Mouse (Mus musculus) intestine, postnatal 0 days (tissue): ENCODE data around the gene Srsf12. TPM values are rescaled to one million over a fixed set of nuclear protein-coding genes. Genes with fewer than 3 reads are reported as not detected.

Source experiments
- ATAC-seq: fragments of 200-750 bp; cut with Nextera tagmentation; 2 replicates; pipeline ENCODE4 v1.8.0; 2017; ENCODE audit warnings: mild to moderate bottlenecking, moderate TSS enrichment, moderate library complexity
- H3K27ac ChIP-seq: fragments of 300-500 bp; sonication (generic); 2 replicates; pipeline ENCODE4 v1.5.1; 2014; ENCODE audit warnings: mild to moderate bottlenecking, low read depth, low read length, moderate library complexity
- H3K27me3 ChIP-seq: fragments of 300-500 bp; sonication (generic); replicated peaks from 2 replicates; pipeline ENCODE4 v1.6.1; 2014; ENCODE audit warnings: low read length, mixed read lengths; ENCODE audit not compliant: control insufficient read depth, insufficient read depth
- H3K36me3 ChIP-seq: fragments of 300-500 bp; sonication (generic); 2 replicates; pipeline ENCODE4 v1.6.1; 2014; ENCODE audit warnings: mild to moderate bottlenecking, moderate library complexity; ENCODE audit not compliant: control insufficient read depth, insufficient read depth
- H3K4me1 ChIP-seq: fragments of 300-500 bp; sonication (generic); replicated peaks from 2 replicates; pipeline ENCODE4 v1.6.1; 2014; ENCODE audit warnings: antibody characterized with exemption, low read length, mixed read lengths; ENCODE audit not compliant: control insufficient read depth, insufficient read depth
- H3K4me2 ChIP-seq: fragments of 300-500 bp; sonication (generic); replicated peaks from 2 replicates; pipeline ENCODE4 v1.6.1; 2014; ENCODE audit warnings: low read depth, mild to moderate bottlenecking, moderate library complexity
- H3K4me3 ChIP-seq: fragments of 300-500 bp; sonication (generic); 2 replicates; pipeline ENCODE4 v1.5.1; 2014; ENCODE audit warnings: low read depth, low read length
- H3K9ac ChIP-seq: fragments of 300-500 bp; sonication (generic); 2 replicates; pipeline ENCODE4 v1.6.1; 2014; ENCODE audit warnings: mild to moderate bottlenecking, low read depth, low read length
- H3K9me3 ChIP-seq: fragments of 300-500 bp; sonication (generic); 2 replicates; pipeline ENCODE4 v1.6.1; 2016; ENCODE audit warnings: mixed run types; ENCODE audit not compliant: control insufficient read depth
- CTCF ChIP-seq: sonication (generic); IDR thresholded peaks from 2 replicates; pipeline ENCODE4 v1.5.1; 2016; ENCODE audit warnings: low read depth, mild to moderate bottlenecking, control low read depth, antibody characterized with exemption, moderate library complexity
- WGBS: fragments of 180-500 bp; shearing (Covaris S2); extraction: QIAGEN DNeasy Blood & Tissue Kit; methylation state at CpG from one replicate; pipeline ENCODE4 v1.1.7; 2014; 5-methylcytosine and 5-hydroxymethylcytosine counted together
- polyA plus RNA-seq: library from polyadenylated mRNA; unstranded; fragments of >200 nt; fragmentation: Nextera tagmentation; extraction: Ambion mirVana; gene quantifications from 2 replicates; pipeline ENCODE4 v1.2.1, GENCODE M21; 2015

Srsf12 gene
- polyA plus RNA-seq, 1 experiment from 2014 or later: 2.0 TPM

- no peak for TF ChIP-seq CTCF
- ATAC-seq: no peak
- H3K36me3 ChIP-seq: no peaks in the 10 kb centered on the region
- H3K27me3 ChIP-seq: no peaks in the 10 kb centered on the region
- H3K9me3 ChIP-seq: no peaks in the 10 kb centered on the region
- peak overlapping the region; percentile 87; the same call in 1 of the 2 replicates for H3K27ac ChIP-seq
- no peak overlapping the region for H3K4me3 ChIP-seq
- H3K4me2 ChIP-seq: no peak overlapping the region
- no peak overlapping the region for H3K9ac ChIP-seq
- H3K4me1 ChIP-seq: no peaks in the 10 kb centered on the region; the same call in 1 of the 2 replicates
Measured at GRCm38 (mm10) chr4:33260311-33260710, 51.5 kb downstream of the Srsf12 start.

DNA sequence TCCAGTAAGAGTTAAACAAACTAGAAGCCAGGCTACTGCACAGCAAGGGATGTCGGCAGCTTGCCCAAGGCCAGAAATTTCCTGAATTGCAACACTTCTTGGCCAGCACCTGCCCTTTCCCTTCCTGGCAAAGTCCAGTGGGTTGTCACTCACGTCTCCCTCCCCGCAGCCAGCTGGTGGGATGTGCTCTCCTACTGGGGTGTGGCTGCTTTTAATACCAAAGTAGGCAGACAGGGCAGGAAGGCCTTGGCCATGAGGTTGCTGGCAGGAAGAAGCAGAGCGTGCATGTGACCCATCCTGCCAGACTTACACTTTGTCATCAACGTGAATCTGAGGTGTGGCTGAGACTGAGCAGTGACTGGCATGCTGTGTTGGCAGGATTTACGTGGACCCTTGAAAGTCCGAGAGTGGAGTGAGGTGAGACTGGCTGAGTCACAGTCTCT, 52.5 kb downstream of the Srsf12 start:
- no peaks in the 10 kb centered on the region for H3K36me3 ChIP-seq
- no peak overlapping the region for H3K4me3 ChIP-seq
- no peaks in the 10 kb centered on the region; the same call in 1 of the 2 replicates for H3K4me1 ChIP-seq
- no peaks in the 10 kb centered on the region for H3K27me3 ChIP-seq
- peak; percentile 96 for ATAC-seq
- no peaks in the 10 kb centered on the region for H3K9me3 ChIP-seq
- TF ChIP-seq CTCF: peak; percentile 52
- peak overlapping the region; percentile 87 for H3K27ac ChIP-seq
- peak overlapping the region; percentile 18; the same call in 1 of the 2 replicates for H3K4me2 ChIP-seq
- H3K9ac ChIP-seq: no peak overlapping the region
- WGBS: 9% methylated on average over 7 of the region's 7 CpGs

- H3K27ac ChIP-seq: no peak overlapping the region
- no peak for TF ChIP-seq CTCF
- 78% methylated on average over 1 of the region's 1 CpGs for WGBS
- ATAC-seq: no peak
- no peaks in the 10 kb centered on the region for H3K9me3 ChIP-seq
- no peak overlapping the region for H3K4me2 ChIP-seq
- no peaks in the 10 kb centered on the region; the same call in 1 of the 2 replicates for H3K4me1 ChIP-seq
- no peaks in the 10 kb centered on the region for H3K27me3 ChIP-seq
- no peak overlapping the region for H3K4me3 ChIP-seq
- no peak overlapping the region for H3K9ac ChIP-seq
- no peaks in the 10 kb centered on the region for H3K36me3 ChIP-seq
Measured at GRCm38 (mm10) chr4:33262897-33263296, 54.1 kb downstream of the Srsf12 start.

- no peak for TF ChIP-seq CTCF
- Histone ChIP-seq H3K4me1 (no peaks in the 10 kb centered on the region; the same call in 1 of the 2 replicates), H3K4me2 (no peak overlapping the region), H3K27ac (no peak overlapping the region), H3K9ac (no peak overlapping the region), H3K4me3 (no peak overlapping the region), H3K36me3 (no peaks in the 10 kb centered on the region), H3K9me3 (no peaks in the 10 kb centered on the region), H3K27me3 (no peaks in the 10 kb centered on the region)
- WGBS: 80% methylated on average over 11 of the region's 11 CpGs
- no peak for ATAC-seq
Measured at GRCm38 (mm10) chr4:33264979-33265726, 56.4 kb downstream of the Srsf12 start.

DNA sequence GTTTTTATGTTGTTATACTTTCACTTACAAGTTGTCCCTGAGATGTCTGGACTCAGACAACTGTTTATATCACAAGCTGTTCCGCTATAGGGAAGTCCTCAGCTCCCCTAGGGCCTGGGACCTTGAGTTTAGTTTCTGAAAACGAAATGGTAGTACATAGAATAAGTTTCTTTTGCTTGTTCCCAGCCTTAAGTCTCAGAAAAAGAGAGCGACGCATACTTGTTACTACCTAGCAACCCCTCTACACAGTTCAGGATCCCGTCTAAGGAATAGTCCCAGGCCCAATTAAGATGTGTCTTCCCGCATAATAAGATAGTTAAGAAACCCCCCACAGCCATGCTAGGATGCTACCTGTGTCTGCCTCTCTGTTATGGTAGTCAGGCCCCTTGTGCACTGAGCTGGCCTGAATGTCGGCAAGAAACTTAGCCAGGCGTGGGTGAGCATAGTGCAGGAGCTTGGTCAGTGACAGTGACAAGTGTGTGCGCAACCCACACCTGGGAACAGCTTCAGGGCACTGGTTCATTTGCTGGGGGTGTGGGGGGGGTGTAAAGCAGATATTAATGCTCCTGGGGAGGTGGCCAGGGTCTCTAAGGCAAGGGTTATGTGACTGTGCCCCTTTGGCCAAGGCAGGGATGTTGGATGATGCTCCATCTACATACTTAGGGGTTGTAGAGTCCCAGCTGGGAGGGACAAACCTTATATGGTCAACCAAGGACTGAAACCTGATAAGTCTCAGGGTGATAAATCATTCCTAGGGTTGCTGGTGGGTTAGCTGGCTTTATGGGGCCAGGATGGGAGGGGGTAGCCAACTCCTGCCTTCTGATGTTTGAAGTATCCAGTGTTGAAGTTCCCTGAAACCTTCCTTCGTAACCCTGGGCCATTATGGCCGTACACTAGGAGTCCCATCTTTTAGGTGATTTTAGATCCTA, 61.9 kb downstream of the Srsf12 start:
- TF ChIP-seq CTCF: no peak

DNA sequence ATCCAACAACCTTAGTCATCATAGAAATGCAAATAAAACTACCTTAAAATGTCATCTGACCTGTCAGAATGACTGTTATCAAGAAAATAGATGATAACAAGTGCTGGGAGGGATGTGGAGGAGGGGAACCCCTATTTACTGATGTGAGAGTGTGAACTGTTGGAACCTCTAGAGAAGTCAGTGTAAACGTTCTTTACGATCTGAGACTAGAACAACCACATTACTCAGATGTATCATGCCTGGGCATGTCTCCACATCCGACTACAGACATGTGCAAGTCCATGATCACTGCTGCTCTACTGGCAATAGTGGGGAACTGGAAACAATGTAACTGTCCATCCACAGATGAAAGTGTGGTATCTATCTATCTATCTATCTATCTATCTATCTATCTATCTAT, 64.6 kb downstream of the Srsf12 start:
- no peak overlapping the region for H3K9ac ChIP-seq
- no peaks in the 10 kb centered on the region for H3K9me3 ChIP-seq
- H3K4me3 ChIP-seq: no peak overlapping the region
- no peaks in the 10 kb centered on the region for H3K36me3 ChIP-seq
- no peaks in the 10 kb centered on the region for H3K27me3 ChIP-seq
- no peak for ATAC-seq
- TF ChIP-seq CTCF: no peak
- H3K27ac ChIP-seq: no peak overlapping the region
- H3K4me1 ChIP-seq: no peaks in the 10 kb centered on the region
- 31% methylated on average over 3 of the region's 3 CpGs for WGBS
- no peak overlapping the region for H3K4me2 ChIP-seq

More for the DNA sequence above, 61.9 kb downstream of the Srsf12 start:
- Histone ChIP-seq H3K9ac (no peak overlapping the region), H3K4me2 (no peak overlapping the region), H3K4me3 (no peak overlapping the region), H3K9me3 (no peaks in the 10 kb centered on the region), H3K4me1 (no peaks in the 10 kb centered on the region), H3K36me3 (no peaks in the 10 kb centered on the region), H3K27ac (no peak overlapping the region), H3K27me3 (no peaks in the 10 kb centered on the region)
- no peak for ATAC-seq
- WGBS: 87% methylated on average over 11 of the region's 11 CpGs
